Mouse (Mus musculus): ENCODE results near the gene Iqschfp. TPM values are rescaled to one million over a fixed set of nuclear protein-coding genes. Genes with fewer than 3 reads are reported as not detected.

Iqschfp gene
- polyA plus RNA-seq, 2 experiments = 0.33 TPM; not detected in 1

GRCm38 (mm10) chr3:68518586-68518985, 626.6 kb downstream of the Iqschfp start:
- Histone ChIP-seq H3K9me3 (ENCODE audit: control insufficient read depth, low read length) (no peaks in the 10 kb centered on the region), H3K4me2 (replicated peaks; ENCODE audit: low read depth, low read length, severe bottlenecking) (no peak overlapping the region), H3K27ac (replicated peaks; ENCODE audit: low read depth, low read length) (no peak overlapping the region), H3K27me3 (ENCODE audit: control insufficient read depth, insufficient read depth, low read length) (no peaks in the 10 kb centered on the region), H3K4me3 (replicated peaks; ENCODE audit: low read length) (no peak overlapping the region), H3K4me1 (ENCODE audit: control insufficient read depth, insufficient read depth, low read length) (no peaks in the 10 kb centered on the region), H3K36me3 (ENCODE audit: control insufficient read depth, insufficient read depth, low read length) (no peaks in the 10 kb centered on the region), H3K9ac (ENCODE audit: low read depth, low read length, severe bottlenecking) (no peak overlapping the region)
- no peak for TF ChIP-seq POLR2A (IDR thresholded peaks at IDR 0.05; ENCODE audit: borderline replicate concordance, extremely low read depth, insufficient read depth, insufficient read length)
- no peak for ATAC-seq (ENCODE audit: low FRiP score, low read depth)
- 93% methylated on average over 5 of the region's 5 CpGs for WGBS
- DNase-seq (ENCODE audit: low spot score) = no peak

GRCm38 (mm10) chr3:68525361-68525878, 633.4 kb downstream of the Iqschfp start:
- Histone ChIP-seq H3K27me3 (ENCODE audit: control insufficient read depth, insufficient read depth, low read length) (no peaks in the 10 kb centered on the region), H3K4me1 (ENCODE audit: control insufficient read depth, insufficient read depth, low read length) (no peaks in the 10 kb centered on the region), H3K4me2 (replicated peaks; ENCODE audit: low read depth, low read length, severe bottlenecking) (no peak overlapping the region), H3K36me3 (ENCODE audit: control insufficient read depth, insufficient read depth, low read length) (no peaks in the 10 kb centered on the region), H3K9me3 (ENCODE audit: control insufficient read depth, low read length) (no peaks in the 10 kb centered on the region), H3K9ac (ENCODE audit: low read depth, low read length, severe bottlenecking) (no peak overlapping the region), H3K4me3 (replicated peaks; ENCODE audit: low read length) (no peak overlapping the region), H3K27ac (replicated peaks; ENCODE audit: low read depth, low read length) (no peak overlapping the region)
- no peak for TF ChIP-seq POLR2A (IDR thresholded peaks at IDR 0.05; ENCODE audit: borderline replicate concordance, extremely low read depth, insufficient read depth, insufficient read length)
- ATAC-seq (ENCODE audit: low FRiP score, low read depth) (no peak), DNase-seq (ENCODE audit: low spot score) (no peak)
- 85% methylated on average over 10 of the region's 10 CpGs for WGBS

DNA sequence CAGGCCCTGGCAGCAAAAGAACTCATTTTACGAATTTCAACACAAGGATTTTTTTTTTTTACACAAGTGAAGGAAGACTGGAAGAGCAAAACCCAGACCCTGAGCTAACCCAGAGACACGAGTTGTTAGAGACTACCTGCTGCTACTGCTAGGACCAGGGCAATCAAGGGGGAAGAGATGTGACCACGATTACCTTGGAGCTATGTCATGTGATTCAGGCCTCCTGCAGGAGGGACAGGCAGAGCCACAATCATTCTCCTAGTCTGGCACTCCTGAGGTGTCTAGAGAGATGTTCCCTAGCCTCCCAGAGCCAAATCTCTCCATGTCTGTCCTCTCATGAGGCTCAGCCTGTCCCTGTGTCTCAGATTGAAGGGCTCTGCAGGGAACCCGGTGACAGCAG, 634.4 kb downstream of the Iqschfp start:
- H3K9me3 ChIP-seq (ENCODE audit: control insufficient read depth, low read length) = no peaks in the 10 kb centered on the region
- H3K4me1 ChIP-seq (ENCODE audit: control insufficient read depth, insufficient read depth, low read length) = no peaks in the 10 kb centered on the region
- no peak overlapping the region for H3K27ac ChIP-seq (replicated peaks; ENCODE audit: low read depth, low read length)
- no peak overlapping the region for H3K4me3 ChIP-seq (replicated peaks; ENCODE audit: low read length)
- DNase-seq (ENCODE audit: low spot score) (no peak), ATAC-seq (ENCODE audit: low FRiP score, low read depth) (no peak)
- no peaks in the 10 kb centered on the region for H3K27me3 ChIP-seq (ENCODE audit: control insufficient read depth, insufficient read depth, low read length)
- H3K4me2 ChIP-seq (replicated peaks; ENCODE audit: low read depth, low read length, severe bottlenecking) = no peak overlapping the region
- TF ChIP-seq POLR2A (IDR thresholded peaks at IDR 0.05; ENCODE audit: borderline replicate concordance, extremely low read depth, insufficient read depth, insufficient read length) = no peak
- H3K36me3 ChIP-seq (ENCODE audit: control insufficient read depth, insufficient read depth, low read length) = no peaks in the 10 kb centered on the region
- WGBS = 47% methylated on average over 4 of the region's 4 CpGs
- H3K9ac ChIP-seq (ENCODE audit: low read depth, low read length, severe bottlenecking) = no peak overlapping the region

- 87% methylated on average over 4 of the region's 4 CpGs for WGBS
- Histone ChIP-seq H3K27ac (replicated peaks; ENCODE audit: low read depth, low read length) (no peak overlapping the region), H3K36me3 (ENCODE audit: control insufficient read depth, insufficient read depth, low read length) (no peaks in the 10 kb centered on the region), H3K9ac (ENCODE audit: low read depth, low read length, severe bottlenecking) (no peak overlapping the region), H3K4me2 (replicated peaks; ENCODE audit: low read depth, low read length, severe bottlenecking) (no peak overlapping the region), H3K9me3 (ENCODE audit: control insufficient read depth, low read length) (no peaks in the 10 kb centered on the region), H3K4me1 (ENCODE audit: control insufficient read depth, insufficient read depth, low read length) (no peaks in the 10 kb centered on the region), H3K4me3 (replicated peaks; ENCODE audit: low read length) (no peak overlapping the region), H3K27me3 (ENCODE audit: control insufficient read depth, insufficient read depth, low read length) (no peaks in the 10 kb centered on the region)
- ATAC-seq (ENCODE audit: low FRiP score, low read depth) = no peak
- DNase-seq (ENCODE audit: low spot score) = no peak
- no peak for TF ChIP-seq POLR2A (IDR thresholded peaks at IDR 0.05; ENCODE audit: borderline replicate concordance, extremely low read depth, insufficient read depth, insufficient read length)
Observed at GRCm38 (mm10) chr3:68527182-68527581, 635.1 kb downstream of the Iqschfp start.

GRCm38 (mm10) chr3:68531908-68532307, 639.9 kb downstream of the Iqschfp start:
- Histone ChIP-seq H3K4me3 (replicated peaks; ENCODE audit: low read length) (no peak overlapping the region), H3K27ac (replicated peaks; ENCODE audit: low read depth, low read length) (no peak overlapping the region), H3K4me1 (ENCODE audit: control insufficient read depth, insufficient read depth, low read length) (peaks cover 3% of the 10 kb centered on the region; the same call in 1 of the 2 replicates), H3K27me3 (ENCODE audit: control insufficient read depth, insufficient read depth, low read length) (no peaks in the 10 kb centered on the region), H3K36me3 (ENCODE audit: control insufficient read depth, insufficient read depth, low read length) (no peaks in the 10 kb centered on the region), H3K9ac (ENCODE audit: low read depth, low read length, severe bottlenecking) (no peak overlapping the region), H3K4me2 (replicated peaks; ENCODE audit: low read depth, low read length, severe bottlenecking) (no peak overlapping the region), H3K9me3 (ENCODE audit: control insufficient read depth, low read length) (no peaks in the 10 kb centered on the region)
- no peak for TF ChIP-seq POLR2A (IDR thresholded peaks at IDR 0.05; ENCODE audit: borderline replicate concordance, extremely low read depth, insufficient read depth, insufficient read length)
- no peak for DNase-seq (ENCODE audit: low spot score)
- WGBS = 94% methylated on average over 4 of the region's 4 CpGs
- ATAC-seq (ENCODE audit: low FRiP score, low read depth) = no peak

Data from limb, embryonic 14.5 days (tissue).